In genomic region chr4:150902062-150902461, GRCm38 (mm10) we compare ENCODE assay signal across 12 mouse cellular contexts. TPM values are rescaled to one million over a fixed set of nuclear protein-coding genes. Genes with fewer than 3 reads are reported as not detected.
DNase-seq lines count a peak whose midpoint lies in the region; ATAC-seq and TF ChIP-seq lines count a peak whose summit lies in the region.
"Had no signal": no experiment of that assay in that cellular context is flagged by ENCODE, and none has a peak within 500 bp of the region (broad histone marks: within the 10 kb centered on the region; RNA-seq: fewer than 3 reads in every experiment).

No protein-coding gene starts in this region.

- TF ChIP-seq POLR2A in testis, adult 2 months (IDR thresholded peaks at IDR 0.05; ENCODE audit: control insufficient read depth, low read depth, low read length) = no peak

- intact Hi-C loops in left cerebral cortex, postnatal 14 days (cut with DNase I) = no loop called here

- WGBS in heart, embryonic 11.5 days (ENCODE audit: insufficient replicate concordance) = 75% methylated on average over 12 of the region's 12 CpGs
- 65% methylated on average over 12 of the region's 12 CpGs for WGBS in kidney, embryonic 14.5 days

- ATAC-seq in heart, embryonic 11.5 days (replicated peaks; ENCODE audit: insufficient number of reproducible peaks, low FRiP score, low TSS enrichment) = no peak
- ATAC-seq in kidney, embryonic 14.5 days (ENCODE audit: low FRiP score, low TSS enrichment) = peak; percentile 55
- ATAC-seq in megakaryocyte, adult 5-6 weeks (ENCODE audit: poor library complexity, severe bottlenecking) = no peak
- ATAC-seq: forebrain, postnatal 0 days had no signal

- no peaks in the 10 kb centered on the region; the same call in none of the 2 replicates for H3K36me3 ChIP-seq in testis, adult 2 months (ENCODE audit: control insufficient read depth, insufficient read depth, low read length)
- peaks cover 37% of the 10 kb centered on the region for H3K36me3 ChIP-seq in heart, embryonic 11.5 days (ENCODE audit: control insufficient read depth, insufficient read depth, low read length)
- peaks cover 66% of the 10 kb centered on the region for H3K36me3 ChIP-seq in kidney, embryonic 14.5 days (ENCODE audit: control insufficient read depth, insufficient read depth, low read length)

- 0 out of 2 replicates have a peak overlapping the region, but pooled peaks have one; percentile 22 for H3K9ac ChIP-seq in heart, embryonic 11.5 days (ENCODE audit: low read depth, low read length)
- H3K9ac ChIP-seq in kidney, embryonic 14.5 days (ENCODE audit: low read depth, low read length) = no peak overlapping the region
- H3K9ac ChIP-seq: embryonic facial prominence, embryonic 15.5 days; forebrain, postnatal 0 days; limb, embryonic 15.5 days had no signal

- H3K4me3 ChIP-seq in testis, adult 2 months (ENCODE audit: control insufficient read depth, low read depth, low read length) = no peak overlapping the region
- H3K4me3 ChIP-seq in heart, embryonic 11.5 days (ENCODE audit: low read depth, low read length) = no peak overlapping the region
- H3K4me3 ChIP-seq in kidney, embryonic 14.5 days (ENCODE audit: low read length) = no peak overlapping the region
- H3K4me3 ChIP-seq: embryonic facial prominence, embryonic 15.5 days; limb, embryonic 15.5 days had no signal

- no peak overlapping the region for H3K4me2 ChIP-seq in heart, embryonic 11.5 days
- no peak overlapping the region for H3K4me2 ChIP-seq in kidney, embryonic 14.5 days (replicated peaks; ENCODE audit: low read depth, low read length)
- H3K4me2 ChIP-seq: embryonic facial prominence, embryonic 15.5 days; limb, embryonic 15.5 days had no signal

- no peak for TF ChIP-seq CTCF in testis, adult 2 months (IDR thresholded peaks at IDR 0.05; ENCODE audit: control insufficient read depth, insufficient read depth, insufficient replicate concordance, low read depth, low read length)

- H3K27me3 ChIP-seq in testis, adult 2 months (ENCODE audit: control insufficient read depth, insufficient read depth, low read length) = no peaks in the 10 kb centered on the region
- no peaks in the 10 kb centered on the region for H3K27me3 ChIP-seq in heart, embryonic 11.5 days (ENCODE audit: control insufficient read depth, insufficient read depth, low read length)
- no peaks in the 10 kb centered on the region for H3K27me3 ChIP-seq in kidney, embryonic 14.5 days (ENCODE audit: control insufficient read depth, insufficient read depth, low read length)
- H3K27me3 ChIP-seq: embryonic facial prominence, embryonic 15.5 days; limb, embryonic 15.5 days had no signal

- H3K9me3 ChIP-seq in heart, embryonic 11.5 days (replicated peaks; ENCODE audit: control insufficient read depth, low read length) = no peaks in the 10 kb centered on the region
- H3K9me3 ChIP-seq in kidney, embryonic 14.5 days (ENCODE audit: control insufficient read depth, low read length) = no peaks in the 10 kb centered on the region
- H3K9me3 ChIP-seq: embryonic facial prominence, embryonic 15.5 days; limb, embryonic 15.5 days had no signal

- no peak for DNase-seq in testis, postnatal 10 days (ENCODE audit: low spot score)
- DNase-seq in cerebellum, postnatal 10 days = no peak
- no peak for DNase-seq in left cerebral cortex, postnatal 14 days (ENCODE audit: low spot score in 2 of 2)
- no peak for DNase-seq in right cerebral cortex, adult 18-20 months

- H3K27ac ChIP-seq in testis, adult 2 months (ENCODE audit: control insufficient read depth, insufficient read depth, low read depth, low read length) = 0 out of 2 replicates have a peak overlapping the region, but pooled peaks have one; percentile 16
- H3K27ac ChIP-seq in heart, embryonic 11.5 days (ENCODE audit: low read depth, low read length) = peak overlapping the region; percentile 50; the same call in 1 of the 2 replicates
- no peak overlapping the region for H3K27ac ChIP-seq in kidney, embryonic 14.5 days (ENCODE audit: low read depth, low read length)
- H3K27ac ChIP-seq: embryonic facial prominence, embryonic 15.5 days; limb, embryonic 15.5 days had no signal

- H3K4me1 ChIP-seq in testis, adult 2 months (ENCODE audit: control insufficient read depth, insufficient read depth, low read length) = no peaks in the 10 kb centered on the region
- no peaks in the 10 kb centered on the region; the same call in 1 of the 2 replicates for H3K4me1 ChIP-seq in heart, embryonic 11.5 days (ENCODE audit: control insufficient read depth, insufficient read depth, low read length)
- no peaks in the 10 kb centered on the region for H3K4me1 ChIP-seq in kidney, embryonic 14.5 days (ENCODE audit: control insufficient read depth, insufficient read depth, low read length)
- H3K4me1 ChIP-seq: embryonic facial prominence, embryonic 15.5 days; limb, embryonic 15.5 days had no signal

RNA-seq across cellular contexts. Expression of gene Park7, which starts 12.2 kb away (rescaled TPM):
- polyA plus RNA-seq in testis, adult 2 months (2012; rRNA removed) = 88.1 and 92.3 TPM in 2 replicates
- 360 and 371 TPM in 2 replicates for polyA plus RNA-seq in heart, embryonic 11.5 days (2014; fragmentation: Nextera tagmentation; extraction: Ambion mirVana)
- polyA plus RNA-seq in kidney, embryonic 14.5 days (2014; fragmentation: Nextera tagmentation; extraction: Ambion mirVana) = 398 and 419 TPM in 2 replicates
- total RNA-seq in left cerebral cortex, postnatal 14 days (2021) = 100 to 1,000 TPM; 203 to 206 TPM
- total RNA-seq in megakaryocyte, adult 5-6 weeks (2015) = 118 and 123 TPM in 2 replicates
- total RNA-seq in megakaryocyte, adult 5-6 weeks (2017) = 153 and 156 TPM in 2 replicates

RNA-seq across cellular contexts. Expression of gene Tnfrsf9, which starts 12.3 kb away (rescaled TPM):
- 1.9 and 3.1 TPM in 2 replicates for polyA plus RNA-seq in testis, adult 2 months (2012; rRNA removed)
- 0.11 and 0.29 TPM in 2 replicates for polyA plus RNA-seq in heart, embryonic 11.5 days (2014; fragmentation: Nextera tagmentation; extraction: Ambion mirVana)
- polyA plus RNA-seq in kidney, embryonic 14.5 days (2014; fragmentation: Nextera tagmentation; extraction: Ambion mirVana) = 0.13 and 0.39 TPM in 2 replicates
- total RNA-seq in left cerebral cortex, postnatal 14 days (2021) = under 1 TPM; 0.36 to 0.40 TPM
- 0.11 and 2.2 TPM in 2 replicates for total RNA-seq in megakaryocyte, adult 5-6 weeks (2015)
- 0.26 and 0.81 TPM in 2 replicates for total RNA-seq in megakaryocyte, adult 5-6 weeks (2017)
- polyA plus RNA-seq: hindbrain, embryonic 11.5 days had no signal

RNA-seq across cellular contexts. Expression of gene Errfi1, which starts 48.3 kb away (rescaled TPM):
- polyA plus RNA-seq in testis, adult 2 months (2012; rRNA removed) = 10.6 and 11.2 TPM in 2 replicates
- 17.0 and 20.7 TPM in 2 replicates for polyA plus RNA-seq in heart, embryonic 11.5 days (2014; fragmentation: Nextera tagmentation; extraction: Ambion mirVana)
- polyA plus RNA-seq in kidney, embryonic 14.5 days (2014; fragmentation: Nextera tagmentation; extraction: Ambion mirVana) = 22.0 and 34.3 TPM in 2 replicates
- 10 to 100 TPM; 24.2 to 33.2 TPM for total RNA-seq in left cerebral cortex, postnatal 14 days (2021)
- total RNA-seq in megakaryocyte, adult 5-6 weeks (2015) = 1.8 and 3.7 TPM in 2 replicates
- 2.3 and 3.4 TPM in 2 replicates for total RNA-seq in megakaryocyte, adult 5-6 weeks (2017)
